Mouse (Mus musculus) limb, embryonic 11.5 days (tissue): ENCODE results near the gene Scrn2. TPM values are rescaled to one million over a fixed set of nuclear protein-coding genes. Genes with fewer than 3 reads are reported as not detected.
A peak's percentile ranks its signal among the peaks of the same experiment; 100 is the strongest.

Experiments
- ATAC-seq: fragments of 200-750 bp; cut with Nextera tagmentation; 2 replicates; pipeline ENCODE4 v1.8.0; 2017; ENCODE audit warnings: low read depth; ENCODE audit not compliant: insufficient number of reproducible peaks, low FRiP score, low TSS enrichment
- DNase-seq: peaks from one replicate; pipeline ENCODE4 v3.0.0-alpha.2; 2015; ENCODE audit warnings: low spot score
- H3K27ac ChIP-seq: fragments of 300-500 bp; sonication (generic); replicated peaks from 2 replicates; pipeline ENCODE4 v1.5.1; 2014; ENCODE audit warnings: low read depth, mild to moderate bottlenecking, low read length
- H3K27me3 ChIP-seq: fragments of 300-500 bp; sonication (generic); 2 replicates; pipeline ENCODE4 v1.6.1; 2014; ENCODE audit warnings: mild to moderate bottlenecking, low read length, mixed read lengths; ENCODE audit not compliant: control insufficient read depth, insufficient read depth
- H3K36me3 ChIP-seq: fragments of 300-500 bp; sonication (generic); 2 replicates; pipeline ENCODE4 v1.6.1; 2014; ENCODE audit warnings: mild to moderate bottlenecking, low read length, moderate library complexity, mixed read lengths; ENCODE audit not compliant: control insufficient read depth, insufficient read depth
- H3K4me1 ChIP-seq: fragments of 300-500 bp; sonication (generic); 2 replicates; pipeline ENCODE4 v1.6.1; 2014; ENCODE audit warnings: low read length, mixed read lengths; ENCODE audit not compliant: control insufficient read depth, insufficient read depth
- H3K4me2 ChIP-seq: fragments of 300-500 bp; sonication (generic); 2 replicates; pipeline ENCODE4 v1.6.1; 2014; ENCODE audit warnings: low read depth, mild to moderate bottlenecking, moderate library complexity; ENCODE audit not compliant: severe bottlenecking
- H3K4me3 ChIP-seq: fragments of 300-500 bp; sonication (generic); 2 replicates; pipeline ENCODE4 v1.5.1; 2014; ENCODE audit warnings: low read depth, low read length
- H3K9ac ChIP-seq: fragments of 300-500 bp; sonication (generic); 2 replicates; pipeline ENCODE4 v1.6.1; 2014; ENCODE audit warnings: mild to moderate bottlenecking, low read length
- H3K9me3 ChIP-seq: fragments of 300-500 bp; sonication (generic); 2 replicates; pipeline ENCODE4 v1.6.1; 2016; ENCODE audit warnings: low read length; ENCODE audit not compliant: control insufficient read depth
- WGBS: fragments of 180-500 bp; shearing (Covaris S2); extraction: QIAGEN DNeasy Blood & Tissue Kit; methylation state at CpG from one replicate; pipeline ENCODE4 v1.1.7; 2014; 5-methylcytosine and 5-hydroxymethylcytosine counted together
- polyA plus RNA-seq: library from polyadenylated mRNA; unstranded; fragments of >200 nt; fragmentation: Nextera tagmentation; extraction: Ambion mirVana; gene quantifications from 2 replicates; pipeline ENCODE4 v1.2.1, GENCODE M21; 2014

Scrn2 gene
- polyA plus RNA-seq, 1 experiment from 2014 or later: 34.4 TPM

DNA sequence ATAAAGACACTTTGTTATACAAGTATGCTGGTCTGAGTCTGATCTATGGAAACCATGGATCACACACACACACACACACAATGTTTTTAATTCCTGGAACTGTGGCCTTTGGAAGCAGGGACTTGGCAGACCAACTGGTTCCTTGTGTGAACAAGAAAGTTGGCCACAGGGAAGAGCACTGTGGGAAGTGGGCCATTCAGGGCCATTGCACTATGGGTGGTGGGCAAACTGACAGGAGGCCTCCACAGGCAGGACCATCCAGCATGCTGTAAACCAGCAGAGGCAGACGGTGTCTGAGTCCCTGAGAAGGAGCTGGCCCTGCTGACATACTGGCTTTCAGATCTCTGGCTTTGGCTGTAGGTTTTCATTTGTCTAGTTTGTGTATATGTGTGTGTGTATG is 39.6 kb downstream of the Scrn2 start:
- Histone ChIP-seq H3K4me3 (no peak overlapping the region), H3K4me2 (no peak overlapping the region), H3K27me3 (no peaks in the 10 kb centered on the region), H3K27ac (no peak overlapping the region), H3K36me3 (no peaks in the 10 kb centered on the region), H3K9me3 (no peaks in the 10 kb centered on the region), H3K4me1 (no peaks in the 10 kb centered on the region), H3K9ac (no peak overlapping the region)
- ATAC-seq (no peak), DNase-seq (no peak)
- WGBS: 47% methylated on average over 1 of the region's 1 CpGs

GRCm38 (mm10) chr11:97069770-97070169 is 40.0 kb downstream of the Scrn2 start:
- Histone ChIP-seq H3K27ac (no peak overlapping the region), H3K36me3 (no peaks in the 10 kb centered on the region), H3K4me3 (no peak overlapping the region), H3K9ac (no peak overlapping the region), H3K27me3 (no peaks in the 10 kb centered on the region), H3K4me2 (no peak overlapping the region), H3K9me3 (no peaks in the 10 kb centered on the region), H3K4me1 (no peaks in the 10 kb centered on the region)
- WGBS: 85% methylated on average over 2 of the region's 2 CpGs
- DNase-seq: no peak
- ATAC-seq: no peak

DNA sequence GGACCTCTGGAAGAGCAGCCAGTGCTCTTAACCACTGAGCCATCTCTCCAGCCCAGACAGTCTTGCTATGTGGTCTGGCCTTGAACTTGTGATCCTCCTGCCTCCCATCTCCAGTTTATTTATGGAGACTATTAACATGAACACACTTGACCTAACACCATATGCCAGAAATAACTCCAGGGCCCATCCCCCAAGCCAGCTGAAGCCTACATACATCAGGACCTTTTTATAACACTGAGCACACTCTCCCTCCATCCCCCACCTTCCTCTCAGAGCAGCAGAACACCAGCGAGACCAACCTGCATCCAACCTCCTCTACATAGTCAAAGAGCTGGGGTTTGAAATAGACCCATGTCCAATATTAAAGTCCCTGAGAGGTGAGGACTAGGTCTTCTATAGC is 41.4 kb downstream of the Scrn2 start:
- no peak overlapping the region for H3K9ac ChIP-seq
- no peaks in the 10 kb centered on the region for H3K4me1 ChIP-seq
- H3K9me3 ChIP-seq: no peaks in the 10 kb centered on the region
- no peak for DNase-seq
- H3K4me2 ChIP-seq: no peak overlapping the region
- H3K27me3 ChIP-seq: no peaks in the 10 kb centered on the region
- no peak overlapping the region for H3K27ac ChIP-seq
- H3K36me3 ChIP-seq: no peaks in the 10 kb centered on the region
- ATAC-seq: no peak
- no peak overlapping the region for H3K4me3 ChIP-seq
- WGBS: 52% methylated on average over 1 of the region's 1 CpGs

GRCm38 (mm10) chr11:97072533-97072932 is 42.8 kb downstream of the Scrn2 start:
- H3K4me2 ChIP-seq: no peak overlapping the region
- no peaks in the 10 kb centered on the region for H3K27me3 ChIP-seq
- H3K27ac ChIP-seq: no peak overlapping the region
- H3K9ac ChIP-seq: no peak overlapping the region
- ATAC-seq (no peak), DNase-seq (peak; percentile 73)
- H3K9me3 ChIP-seq: no peaks in the 10 kb centered on the region
- H3K4me3 ChIP-seq: no peak overlapping the region
- WGBS: 33% methylated on average over 3 of the region's 3 CpGs
- H3K4me1 ChIP-seq: no peaks in the 10 kb centered on the region
- no peaks in the 10 kb centered on the region for H3K36me3 ChIP-seq

- no peaks in the 10 kb centered on the region for H3K4me1 ChIP-seq
- no peaks in the 10 kb centered on the region for H3K9me3 ChIP-seq
- H3K9ac ChIP-seq: no peak overlapping the region
- H3K27me3 ChIP-seq: no peaks in the 10 kb centered on the region
- WGBS: 73% methylated on average over 8 of the region's 8 CpGs
- no peak overlapping the region for H3K4me3 ChIP-seq
- no peak overlapping the region for H3K4me2 ChIP-seq
- ATAC-seq (no peak), DNase-seq (no peak)
- H3K36me3 ChIP-seq: no peaks in the 10 kb centered on the region
- H3K27ac ChIP-seq: no peak overlapping the region
These were observed 44.5 kb downstream of the Scrn2 start for GRCm38 (mm10) chr11:97074235-97074634.

GRCm38 (mm10) chr11:97078751-97079150 is 49.0 kb downstream of the Scrn2 start:
- Histone ChIP-seq H3K4me2 (no peak overlapping the region), H3K4me1 (peaks cover 1% of the 10 kb centered on the region), H3K27me3 (no peaks in the 10 kb centered on the region), H3K36me3 (no peaks in the 10 kb centered on the region), H3K9me3 (no peaks in the 10 kb centered on the region), H3K27ac (no peak overlapping the region), H3K9ac (no peak overlapping the region), H3K4me3 (no peak overlapping the region)
- 48% methylated on average over 4 of the region's 4 CpGs for WGBS
- DNase-seq (peak; percentile 80), ATAC-seq (no peak)

- no peaks in the 10 kb centered on the region for H3K27me3 ChIP-seq
- H3K4me2 ChIP-seq: no peak overlapping the region
- WGBS: 38% methylated on average over 9 of the region's 9 CpGs
- no peaks in the 10 kb centered on the region for H3K9me3 ChIP-seq
- no peak overlapping the region for H3K9ac ChIP-seq
- no peak overlapping the region for H3K4me3 ChIP-seq
- H3K36me3 ChIP-seq: no peaks in the 10 kb centered on the region
- DNase-seq (no peak), ATAC-seq (no peak)
- H3K4me1 ChIP-seq: peaks cover 6% of the 10 kb centered on the region
- H3K27ac ChIP-seq: no peak overlapping the region
These were observed 50.6 kb downstream of the Scrn2 start for GRCm38 (mm10) chr11:97080291-97080690.

GRCm38 (mm10) chr11:97082977-97083376 is 53.2 kb downstream of the Scrn2 start:
- H3K4me3 ChIP-seq: no peak overlapping the region

More at GRCm38 (mm10) chr11:97082977-97083376, 53.2 kb downstream of the Scrn2 start:
- H3K27ac ChIP-seq: no peak overlapping the region
- no peak overlapping the region for H3K9ac ChIP-seq
- H3K4me1 ChIP-seq: peaks cover 6% of the 10 kb centered on the region
- H3K9me3 ChIP-seq: no peaks in the 10 kb centered on the region
- no peaks in the 10 kb centered on the region for H3K27me3 ChIP-seq
- WGBS: 45% methylated on average over 11 of the region's 11 CpGs
- H3K36me3 ChIP-seq: no peaks in the 10 kb centered on the region
- ATAC-seq (no peak), DNase-seq (peak; percentile 36)
- no peak overlapping the region for H3K4me2 ChIP-seq
